Mouse (Mus musculus): Measurements from ENCODE around the gene Amph. TPM values are rescaled to one million over a fixed set of nuclear protein-coding genes. Genes with fewer than 3 reads are reported as not detected.

The Amph gene
- polyA plus RNA-seq, 1 experiment: 178 TPM

Other genes with a start within 250 kb of the Amph start
- 115 and 122 TPM in 2 replicates for gene Vps41, start 230.9 kb upstream of the Amph start, polyA plus RNA-seq (2012; rRNA removed)

All from frontal cortex, adult 2 months (tissue).